Mouse (Mus musculus) small intestine, adult 2 months (tissue): ENCODE results near the gene Nop16.

ENCODE experiments used
- CTCF ChIP-seq: fragments of 200-500 bp; IDR thresholded peaks from 2 replicates; pipeline ENCODE4 v1.5.1; 2012; ENCODE audit warnings: low read depth, mild to moderate bottlenecking, control low read depth, inconsistent platforms, low read length, moderate library complexity, mixed read lengths; ENCODE audit not compliant: insufficient replicate concordance, insufficient read length; ENCODE audit errors: extremely low read depth
- POLR2A ChIP-seq: fragments of 200-500 bp; IDR thresholded peaks from 2 replicates; pipeline ENCODE4 v1.6.1; 2012; ENCODE audit warnings: low read depth, mild to moderate bottlenecking, control low read depth, inconsistent platforms, low read length, moderate library complexity

- TF ChIP-seq CTCF (no peak), POLR2A (no peak)
These were observed 33.7 kb downstream of the Nop16 start for GRCm38 (mm10) chr13:54556176-54556575.
